Mouse (Mus musculus): Measurements from ENCODE around the gene Dhx57. TPM values are rescaled to one million over a fixed set of nuclear protein-coding genes. Genes with fewer than 3 reads are reported as not detected.
A peak's percentile ranks its signal among the peaks of the same experiment; 100 is the strongest.
"Not testable (repeated sequence)": the region's sequence is repeated elsewhere in the genome, so short reads cannot be mapped to it uniquely, and the experiment has no call there.

Gene Dhx57
- total RNA-seq (2021) = 1 to 10 TPM; 6.4 to 7.7 TPM
- long read RNA-seq, experiment 1, full-length matches to known transcripts = 7 of 11 reads
- long read RNA-seq, experiment 1, partial matches to known transcripts = 1 of 11 reads
- long read RNA-seq, experiment 1, other reads (novel, unspliced or antisense) = 3 of 11 reads
- long read RNA-seq, experiment 2, full-length matches to known transcripts = 6 of 13 reads
- long read RNA-seq, experiment 2, partial matches to known transcripts = 4 of 13 reads
- long read RNA-seq, experiment 2, other reads (novel, unspliced or antisense) = 3 of 13 reads

- DNase-seq (ENCODE audit: low spot score) = peak; percentile 97
Measured at GRCm38 (mm10) chr17:80290074-80290657, at the start of gene Dhx57, which contains the start of gene Morn2. Gene Dhx57, minus strand, starts transcription at chr17:80290476. Gene Morn2, plus strand, starts transcription at chr17:80290203.

- DNase-seq (ENCODE audit: low spot score) = no peak
Measured at GRCm38 (mm10) chr17:80332386-80332785, 42.1 kb upstream of the Dhx57 start.

- DNase-seq (ENCODE audit: low spot score) = no peak
Measured at GRCm38 (mm10) chr17:80326431-80326830, 36.2 kb upstream of the Dhx57 start.

DNA sequence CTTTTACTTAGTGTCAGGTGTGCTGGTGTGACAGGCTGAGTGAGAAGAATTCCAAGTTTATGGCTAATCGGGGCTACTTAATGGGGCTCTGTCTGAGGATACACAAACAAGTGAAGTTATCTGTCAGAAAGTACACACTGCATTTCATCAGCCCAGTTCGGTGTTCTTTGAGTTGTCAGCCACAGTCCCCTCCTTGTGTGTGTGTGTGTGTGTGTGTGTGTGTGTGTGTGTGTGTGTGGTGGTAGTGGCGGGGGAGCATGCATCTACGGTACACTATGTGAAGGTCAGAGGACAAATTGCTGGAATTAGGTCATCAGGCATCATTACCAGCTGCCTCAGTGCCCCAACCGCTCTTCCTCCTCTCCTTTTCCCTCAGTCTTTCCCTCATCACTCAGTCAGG is 35.2 kb upstream of the Dhx57 start:
- no peak for DNase-seq (ENCODE audit: low spot score)

DNA sequence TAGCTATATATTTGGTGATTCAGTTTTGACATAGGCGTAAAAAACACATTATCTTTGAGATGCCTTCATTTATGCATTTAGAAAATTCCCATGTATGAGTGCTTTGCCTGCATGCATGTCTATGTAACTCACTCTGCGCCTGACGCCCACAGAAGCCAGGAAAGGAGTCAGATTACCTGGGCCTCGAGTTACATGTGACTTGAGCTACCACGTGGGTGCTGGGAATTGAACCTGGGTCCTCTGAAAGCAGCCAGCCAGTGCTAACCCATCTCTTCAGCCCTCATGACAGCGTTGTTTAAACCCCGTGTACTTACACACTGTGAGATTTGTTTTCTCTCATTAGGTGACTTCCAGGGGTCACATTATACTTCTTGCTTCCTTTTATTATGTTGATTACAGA is 34.2 kb upstream of the Dhx57 start:
- no peak for DNase-seq (ENCODE audit: low spot score)

- DNase-seq (ENCODE audit: low spot score) = no peak
Measured at GRCm38 (mm10) chr17:80323658-80324057, 33.4 kb upstream of the Dhx57 start.

- no peak for DNase-seq (ENCODE audit: low spot score)
Measured at GRCm38 (mm10) chr17:80323015-80323414, 32.7 kb upstream of the Dhx57 start.

GRCm38 (mm10) chr17:80322228-80322627 is 32.0 kb upstream of the Dhx57 start:
- no peak for DNase-seq (ENCODE audit: low spot score)

GRCm38 (mm10) chr17:80312405-80312804 is 22.1 kb upstream of the Dhx57 start:
- DNase-seq (ENCODE audit: low spot score) = no peak

DNA sequence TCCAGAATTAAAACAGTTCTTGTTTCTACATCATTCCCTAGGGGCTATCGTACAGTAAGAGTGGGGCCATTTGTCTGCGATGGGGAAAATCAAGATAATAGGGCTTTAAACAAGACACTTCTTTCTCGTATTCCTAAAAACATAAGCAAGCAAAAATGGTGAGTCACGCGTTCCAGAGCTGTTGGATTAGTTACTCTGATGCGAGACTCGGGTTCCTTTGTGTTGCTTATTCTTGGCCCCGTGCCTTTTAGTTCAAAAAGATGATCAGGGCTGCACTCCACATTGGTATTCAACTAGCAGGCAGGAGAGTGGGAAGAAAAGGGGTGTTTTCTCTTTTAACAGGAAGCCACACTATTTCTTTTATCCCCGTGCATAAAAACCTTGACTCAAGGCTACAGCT is 21.5 kb upstream of the Dhx57 start:
- no peak for DNase-seq (ENCODE audit: low spot score)

GRCm38 (mm10) chr17:80307251-80307650 is 17.0 kb upstream of the Dhx57 start, which contains the start of gene Arhgef33:
Gene Arhgef33, plus strand, starts transcription at chr17:80307407.
- DNase-seq (ENCODE audit: low spot score) = no peak

DNA sequence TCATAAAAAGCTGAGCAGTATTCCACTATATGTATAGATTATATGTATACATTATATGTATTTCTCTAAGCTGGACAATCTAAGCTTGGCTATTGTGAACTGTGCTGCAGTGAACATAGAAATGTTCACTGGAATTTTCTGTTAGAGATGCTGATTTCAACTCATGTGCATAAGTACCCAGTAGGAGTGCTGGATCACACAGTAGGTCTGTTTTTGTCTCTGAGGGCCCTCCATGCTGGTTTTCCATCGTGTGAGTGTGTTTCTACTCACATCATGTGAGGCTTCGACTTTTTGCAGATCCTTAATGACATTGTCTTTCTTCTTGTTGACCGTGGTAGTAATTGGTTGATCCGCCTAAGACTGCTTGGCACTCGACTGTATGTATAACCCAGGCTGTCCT is 8.6 kb upstream of the Dhx57 start:
- DNase-seq (ENCODE audit: low spot score) = no peak

- DNase-seq (ENCODE audit: low spot score) = no peak
Measured at GRCm38 (mm10) chr17:80295258-80295657, 5.0 kb upstream of the Dhx57 start.

DNA sequence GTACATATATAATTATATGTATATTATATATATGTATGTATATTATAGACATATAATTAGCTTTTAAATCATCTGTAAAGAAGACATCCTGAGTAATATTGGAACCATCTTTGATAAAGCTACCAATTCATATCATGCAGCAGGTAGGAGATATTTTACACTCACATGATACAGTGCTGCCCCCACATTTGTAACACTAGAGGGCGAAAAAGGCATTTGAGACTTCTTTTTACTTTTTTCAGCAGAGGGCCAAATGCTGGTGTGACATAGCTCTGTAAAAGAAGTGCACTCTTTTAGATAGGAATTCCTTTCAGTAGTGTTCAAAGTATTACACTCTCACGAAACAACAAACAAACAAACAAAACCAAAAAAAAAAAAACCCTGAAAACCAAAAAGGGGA is 872 bp upstream of the Dhx57 start:
- peak; percentile 13 for DNase-seq (ENCODE audit: low spot score)

DNA sequence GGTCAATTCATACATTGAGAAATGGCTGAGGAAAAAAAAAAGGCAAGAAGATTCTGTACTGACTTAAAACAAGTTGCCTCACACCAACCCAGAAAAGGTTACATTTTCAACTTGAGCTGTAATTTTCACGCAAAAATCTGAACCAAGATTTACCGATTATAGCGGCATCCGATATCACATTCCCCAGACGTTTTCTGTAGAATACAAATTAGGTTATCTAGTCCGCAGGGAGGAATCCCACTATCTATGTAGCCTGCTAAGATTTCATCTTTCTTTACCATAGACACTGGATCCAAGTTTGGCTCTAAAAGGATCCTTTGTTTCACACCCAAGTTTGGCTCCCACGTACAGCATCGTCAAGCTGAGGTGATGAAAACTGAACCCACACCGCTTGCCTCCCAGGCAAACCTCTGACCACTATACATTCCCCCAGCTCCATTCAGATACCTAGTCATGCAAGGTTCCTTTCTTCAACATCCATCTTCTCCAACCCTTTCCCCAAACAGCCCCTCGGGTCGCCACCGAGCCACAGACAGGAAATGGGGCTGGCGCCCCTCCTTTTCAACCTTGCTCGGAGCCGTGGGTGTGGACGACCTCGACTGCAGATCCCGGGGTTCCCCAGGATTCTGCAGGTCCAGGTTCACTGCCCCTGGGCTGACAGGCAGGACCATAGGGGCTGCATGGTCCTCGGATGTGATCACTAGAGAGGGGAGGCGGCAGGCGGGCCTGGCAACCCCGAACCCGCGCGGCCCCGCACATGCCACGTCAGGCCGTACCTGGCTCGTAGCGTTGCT is 799 bp downstream of the Dhx57 start:
- no peak for DNase-seq (ENCODE audit: low spot score)

DNA sequence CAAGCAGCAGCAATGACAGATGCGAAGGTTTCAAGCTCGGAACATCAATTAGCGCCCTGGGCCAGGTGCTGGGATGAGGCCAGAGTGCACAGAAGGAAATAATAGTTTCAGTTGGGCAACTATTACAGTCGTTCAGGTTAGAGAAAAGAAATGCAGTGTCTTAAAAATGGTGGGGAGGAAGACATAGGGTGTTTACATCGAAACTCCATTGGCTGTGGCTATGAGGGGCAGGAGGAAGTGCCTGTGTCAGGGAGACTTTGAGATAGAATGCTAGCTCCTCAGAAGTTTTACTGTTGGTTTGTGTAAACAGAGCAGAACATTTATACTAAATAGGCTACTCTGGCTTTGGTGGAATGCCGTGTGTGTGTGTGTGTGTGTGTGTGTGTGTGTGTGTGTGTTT is 2.3 kb downstream of the Dhx57 start:
- no peak for DNase-seq (ENCODE audit: low spot score)

DNA sequence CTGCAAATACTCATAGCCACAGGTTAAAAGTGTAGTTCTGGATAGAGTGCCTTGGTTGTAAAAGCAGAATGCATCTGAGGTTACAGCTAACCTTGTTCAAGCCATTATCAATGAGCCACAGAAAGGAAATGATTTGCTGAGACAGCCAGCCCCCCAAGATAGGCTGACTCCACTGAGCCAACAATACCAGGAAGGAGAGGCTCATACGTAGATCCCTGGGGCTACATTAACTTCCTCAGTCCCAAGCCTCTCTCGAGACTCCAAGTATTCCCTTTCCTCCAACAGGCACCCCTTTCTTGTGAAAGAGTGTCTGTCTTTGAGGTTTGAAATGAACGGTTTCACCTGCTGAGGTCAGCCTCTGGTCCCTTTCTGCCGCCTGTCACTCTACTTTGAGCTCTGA is 5.8 kb downstream of the Dhx57 start:
- DNase-seq (ENCODE audit: low spot score) = no peak

DNA sequence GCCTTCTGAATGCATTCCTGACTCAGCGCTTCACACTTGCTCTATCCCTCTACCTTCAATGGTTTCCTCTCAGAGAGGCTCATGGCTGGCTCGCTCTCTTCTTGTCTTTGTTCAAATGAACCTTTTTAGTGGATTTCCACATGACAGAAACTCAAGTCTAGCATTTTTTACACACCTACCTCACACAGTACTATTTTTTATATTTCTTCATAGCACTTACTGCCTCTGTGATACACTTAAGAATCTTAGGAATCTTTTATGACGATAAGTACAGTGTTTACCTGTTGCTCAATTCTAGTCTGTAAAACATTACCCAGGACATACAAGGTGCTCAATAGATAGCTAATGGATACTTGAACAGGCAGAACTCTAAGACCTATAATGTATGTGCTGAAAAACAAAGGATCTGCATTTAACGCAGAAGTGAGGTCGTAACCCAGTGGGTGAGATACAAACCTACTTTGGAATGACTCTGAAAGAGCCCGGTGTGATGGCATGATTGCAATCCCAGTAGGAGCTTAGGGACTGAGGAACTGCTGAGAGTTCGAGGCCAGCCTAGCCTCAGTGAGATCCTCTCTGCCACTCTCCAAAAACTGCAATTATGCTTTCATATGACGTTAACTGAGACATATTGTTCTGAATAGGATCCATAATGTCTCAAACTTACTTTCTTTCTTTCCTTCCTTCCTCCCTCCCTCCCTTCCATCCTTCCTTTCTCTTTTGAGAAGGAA is 10.8 kb downstream of the Dhx57 start:
- no peak for DNase-seq (ENCODE audit: low spot score)

GRCm38 (mm10) chr17:80278255-80278654 is 12.0 kb downstream of the Dhx57 start:
- DNase-seq (ENCODE audit: low spot score) = no peak

DNA sequence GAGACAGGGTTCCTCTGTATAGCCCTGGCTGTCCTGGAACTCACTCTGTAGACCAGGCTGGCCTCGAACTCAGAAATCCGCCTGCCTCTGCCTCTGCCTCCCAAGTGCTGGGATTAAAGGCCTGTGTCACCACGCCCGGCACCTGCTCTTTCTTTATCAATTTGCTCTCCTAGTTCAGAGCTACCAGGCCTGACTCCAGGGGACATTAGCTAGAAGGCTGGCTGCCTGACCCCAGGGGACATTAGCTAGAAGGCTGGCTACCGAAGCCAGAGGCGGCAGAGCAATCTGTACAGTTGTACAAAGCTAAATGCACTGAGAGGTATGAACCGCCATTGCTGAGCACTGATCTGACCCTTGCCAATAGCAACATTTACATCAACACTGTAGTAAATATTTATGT is 19.7 kb downstream of the Dhx57 start:
- not testable (repeated sequence) for DNase-seq (ENCODE audit: low spot score)

DNA sequence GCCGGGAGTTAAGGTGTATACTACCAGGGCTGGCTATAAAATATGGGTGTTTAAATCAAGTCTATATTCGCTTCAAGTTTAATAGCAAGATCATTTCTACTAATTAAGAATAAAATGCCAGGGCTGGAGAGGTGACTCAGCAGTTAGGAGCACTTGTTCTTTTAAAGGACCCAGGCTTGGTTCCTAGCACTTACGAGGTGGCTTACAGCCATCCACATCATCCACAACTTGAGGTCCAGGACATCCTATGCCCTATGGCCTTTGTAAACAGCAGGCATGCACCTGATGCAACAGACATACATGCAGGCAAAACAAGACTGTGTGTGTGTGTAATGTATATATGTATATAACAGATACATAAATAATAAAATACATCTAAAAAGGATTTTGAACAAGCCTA is 22.1 kb downstream of the Dhx57 start:
- no peak for DNase-seq (ENCODE audit: low spot score)

GRCm38 (mm10) chr17:80267065-80267464 is 23.2 kb downstream of the Dhx57 start:
- DNase-seq (ENCODE audit: low spot score) = no peak

All from gastrocnemius, adult 18-20 months (tissue).